Comparison of ENCODE assay signal across 9 mouse cellular contexts in genomic region chr19:3657947-3658346, GRCm38 (mm10).
"Had no signal": no experiment of that assay in that cellular context is flagged by ENCODE, and none has a peak within 500 bp of the region (broad histone marks: within the 10 kb centered on the region; RNA-seq: fewer than 3 reads in every experiment).

No protein-coding gene starts in this region.

- H3K27me3 ChIP-seq: liver, embryonic 13.5 days had no signal

- H3K27ac ChIP-seq: kidney, postnatal 0 days; liver, embryonic 13.5 days; macrophage had no signal

- H3K4me3 ChIP-seq: liver, embryonic 13.5 days had no signal

- DNase-seq: kidney, adult 2 months; kidney, postnatal 25 days; liver, embryonic 13.5 days; lung, adult 2 months; midbrain, embryonic 14.5 days; thymus, adult 18-20 months; thymus, postnatal 36 days had no signal

- H3K9ac ChIP-seq: liver, embryonic 13.5 days had no signal
